Mouse (Mus musculus) lung, embryonic 14.5 days (tissue): Measurements from ENCODE around the gene Rhoa. TPM values are rescaled to one million over a fixed set of nuclear protein-coding genes. Genes with fewer than 3 reads are reported as not detected.
A peak's percentile ranks its signal among the peaks of the same experiment; 100 is the strongest.
"Not testable (repeated sequence)": the region's sequence is repeated elsewhere in the genome, so short reads cannot be mapped to it uniquely, and the experiment has no call there.

Source experiments
- ATAC-seq: fragments of 200-750 bp; cut with Nextera tagmentation; 2 replicates; pipeline ENCODE4 v1.8.0; 2017; ENCODE audit warnings: mild to moderate bottlenecking, moderate TSS enrichment, moderate library complexity; ENCODE audit not compliant: insufficient read depth
- DNase-seq: peaks from one replicate; pipeline ENCODE4 v3.0.0-alpha.2; 2015
- H3K27ac ChIP-seq: fragments of 300-500 bp; sonication (generic); 2 replicates; pipeline ENCODE4 v1.5.1; 2014; ENCODE audit warnings: low read depth, mild to moderate bottlenecking, moderate library complexity
- H3K27me3 ChIP-seq: fragments of 300-500 bp; sonication (generic); 2 replicates; pipeline ENCODE4 v1.6.1; 2014; ENCODE audit warnings: low read length, control low read depth; ENCODE audit not compliant: insufficient read depth
- H3K36me3 ChIP-seq: fragments of 300-500 bp; sonication (generic); 2 replicates; pipeline ENCODE4 v1.6.1; 2014; ENCODE audit warnings: control low read depth; ENCODE audit not compliant: insufficient read depth
- H3K4me1 ChIP-seq: fragments of 300-500 bp; sonication (generic); 2 replicates; pipeline ENCODE4 v1.6.1; 2014; ENCODE audit warnings: antibody characterized with exemption, control low read depth; ENCODE audit not compliant: insufficient read depth
- H3K4me2 ChIP-seq: fragments of 300-500 bp; sonication (generic); 2 replicates; pipeline ENCODE4 v1.6.1; 2014; ENCODE audit warnings: mild to moderate bottlenecking
- H3K4me3 ChIP-seq: fragments of 300-500 bp; sonication (generic); 2 replicates; pipeline ENCODE4 v1.5.1; 2014; ENCODE audit warnings: low read depth, low read length
- H3K9ac ChIP-seq: fragments of 300-500 bp; sonication (generic); 2 replicates; pipeline ENCODE4 v1.6.1; 2014
- H3K9me3 ChIP-seq: fragments of 300-500 bp; sonication (generic); 2 replicates; pipeline ENCODE4 v1.6.1; 2016; ENCODE audit warnings: low read depth, low read length, control low read depth
- CTCF ChIP-seq: IDR thresholded peaks from 2 replicates; pipeline ENCODE4 v1.5.1; 2016; ENCODE audit warnings: antibody characterized with exemption, low read depth
- WGBS: fragments of 180-500 bp; shearing (Covaris S2); extraction: QIAGEN DNeasy Blood & Tissue Kit; methylation state at CpG from one replicate; pipeline ENCODE4 v1.1.7; 2014; 5-methylcytosine and 5-hydroxymethylcytosine counted together
- polyA plus RNA-seq: library from polyadenylated mRNA; unstranded; fragments of >200 nt; fragmentation: Nextera tagmentation; extraction: Ambion mirVana; gene quantifications from 2 replicates; pipeline ENCODE4 v1.2.1, GENCODE M21; 2014

The Rhoa gene
- polyA plus RNA-seq, 1 experiment from 2014 or later, result 332 TPM

DNA sequence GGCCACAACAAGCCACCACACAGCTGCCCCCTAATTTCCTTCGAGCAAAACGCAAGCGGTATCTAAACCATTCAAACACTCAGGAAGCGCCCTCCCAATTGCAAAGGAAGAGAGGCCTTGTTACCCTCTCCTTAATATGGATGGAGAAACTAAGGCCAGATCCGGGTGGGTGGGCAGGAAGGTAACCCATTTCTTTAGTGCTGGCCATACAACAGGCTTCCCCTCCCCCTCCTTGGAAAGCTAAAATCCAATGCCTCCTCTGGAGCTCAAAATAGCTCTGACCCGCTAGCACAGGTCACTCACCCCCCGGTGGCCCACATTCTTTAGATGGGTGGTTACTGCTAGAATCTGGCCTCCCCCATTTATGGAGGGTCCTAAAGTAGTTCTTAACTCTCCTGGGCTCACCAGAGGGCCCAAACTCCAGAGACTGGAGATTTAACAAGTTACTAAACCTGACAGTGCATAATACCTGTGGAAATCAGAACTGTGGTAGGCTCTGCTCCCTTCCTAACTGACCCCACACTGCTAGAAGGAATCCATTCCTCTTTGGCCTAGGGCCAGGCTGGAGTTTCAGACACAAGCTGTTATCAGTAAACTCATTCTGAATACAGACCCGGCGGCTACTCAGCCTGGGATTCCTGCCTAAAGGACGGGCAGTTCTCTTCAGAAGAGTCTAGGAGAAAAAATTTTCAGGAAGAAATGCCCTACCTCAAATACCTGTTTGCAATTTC is 41.6 kb upstream of the Rhoa start:
- no peaks in the 10 kb centered on the region for H3K36me3 ChIP-seq
- H3K27me3 ChIP-seq, result no peaks in the 10 kb centered on the region
- ATAC-seq (peak; percentile 15), DNase-seq (peak; percentile 81)
- no peaks in the 10 kb centered on the region for H3K9me3 ChIP-seq
- peak overlapping the region; percentile 95 for H3K4me3 ChIP-seq
- 5% methylated on average over 10 of the region's 10 CpGs for WGBS
- H3K27ac ChIP-seq, result peak overlapping the region; percentile 95
- no peak for TF ChIP-seq CTCF
- peak overlapping the region; percentile 51 for H3K9ac ChIP-seq
- H3K4me2 ChIP-seq, result peak overlapping the region; percentile 77
- H3K4me1 ChIP-seq, result peaks cover 19% of the 10 kb centered on the region

GRCm38 (mm10) chr9:108266261-108266935 is 39.5 kb upstream of the Rhoa start:
- Histone ChIP-seq H3K36me3 (no peaks in the 10 kb centered on the region), H3K4me2 (no peak overlapping the region), H3K9ac (no peak overlapping the region), H3K27me3 (no peaks in the 10 kb centered on the region), H3K4me3 (no peak overlapping the region), H3K4me1 (peaks cover 19% of the 10 kb centered on the region), H3K9me3 (no peaks in the 10 kb centered on the region), H3K27ac (no peak overlapping the region)
- no peak for TF ChIP-seq CTCF
- ATAC-seq, result no peak
- 57% methylated on average over 10 of the region's 10 CpGs for WGBS
- DNase-seq, result no peak

DNA sequence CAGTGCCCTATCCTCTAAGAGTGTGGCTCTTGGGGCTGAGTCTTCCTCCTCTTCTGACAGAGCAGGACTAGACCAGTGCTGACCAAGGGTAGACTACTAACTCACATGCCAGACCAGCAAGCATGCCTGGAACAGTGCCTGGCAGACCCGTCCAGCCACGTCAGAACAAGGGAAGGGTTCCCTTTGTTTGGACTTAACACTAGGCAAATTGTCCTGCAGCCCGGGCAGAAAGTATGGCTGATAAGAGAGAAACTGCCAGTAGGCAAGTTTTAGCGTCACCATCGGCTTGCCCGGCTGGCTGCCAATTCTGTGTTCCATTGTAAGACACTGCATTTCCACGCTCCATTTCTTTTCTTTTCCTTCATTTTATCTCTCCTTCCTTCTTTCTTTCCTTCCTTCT is 38.2 kb upstream of the Rhoa start:
- peak overlapping the region; percentile 18; the same call in 1 of the 2 replicates for H3K27ac ChIP-seq

DNA sequence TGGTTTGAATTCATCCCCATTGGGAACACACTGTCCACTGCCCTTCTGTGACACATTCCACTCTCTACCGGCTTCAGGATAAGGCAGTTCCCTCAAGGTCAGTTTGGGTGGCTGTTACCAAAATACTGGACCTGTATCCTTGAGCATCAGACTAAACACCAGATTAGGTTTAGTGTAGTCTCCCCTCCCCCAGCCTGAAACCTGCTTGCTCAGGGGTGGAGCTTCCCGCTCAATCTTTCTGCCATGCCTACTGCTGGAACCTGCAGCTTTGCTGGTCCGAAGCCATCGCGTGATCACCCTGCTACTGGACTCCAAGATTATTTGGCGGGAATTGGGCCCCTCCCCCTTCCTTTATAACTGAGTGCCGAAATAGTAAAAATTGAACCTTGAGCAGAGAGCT is 37.2 kb upstream of the Rhoa start:
- WGBS, result 62% methylated on average over 6 of the region's 7 CpGs
- DNase-seq, H3K9me3 ChIP-seq, H3K36me3 ChIP-seq, H3K27me3 ChIP-seq, H3K9ac ChIP-seq, ATAC-seq, H3K4me3 ChIP-seq, H3K4me2 ChIP-seq, H3K27ac ChIP-seq: not testable (repeated sequence)
- peaks cover 20% of the 10 kb centered on the region for H3K4me1 ChIP-seq

More for the DNA sequence above, 38.2 kb upstream of the Rhoa start:
- Histone ChIP-seq H3K4me2 (no peak overlapping the region), H3K4me3 (no peak overlapping the region), H3K27me3 (no peaks in the 10 kb centered on the region), H3K9me3 (no peaks in the 10 kb centered on the region), H3K9ac (no peak overlapping the region), H3K4me1 (peaks cover 20% of the 10 kb centered on the region), H3K36me3 (no peaks in the 10 kb centered on the region)
- 56% methylated on average over 7 of the region's 7 CpGs for WGBS
- DNase-seq, result peak; percentile 34
- ATAC-seq, result no peak
- TF ChIP-seq CTCF, result no peak

- WGBS, result 27% methylated on average over 2 of the region's 2 CpGs
- DNase-seq (no peak), ATAC-seq (no peak)
- no peaks in the 10 kb centered on the region for H3K27me3 ChIP-seq
- no peak for TF ChIP-seq CTCF
- peak overlapping the region; percentile 36; the same call in 1 of the 2 replicates for H3K27ac ChIP-seq
- no peaks in the 10 kb centered on the region for H3K36me3 ChIP-seq
- no peaks in the 10 kb centered on the region for H3K9me3 ChIP-seq
- H3K4me3 ChIP-seq, result no peak overlapping the region
- H3K4me1 ChIP-seq, result peaks cover 6% of the 10 kb centered on the region; the same call in 1 of the 2 replicates
- H3K4me2 ChIP-seq, result no peak overlapping the region
- H3K9ac ChIP-seq, result no peak overlapping the region
Observed at GRCm38 (mm10) chr9:108271941-108272340, 34.0 kb upstream of the Rhoa start.

DNA sequence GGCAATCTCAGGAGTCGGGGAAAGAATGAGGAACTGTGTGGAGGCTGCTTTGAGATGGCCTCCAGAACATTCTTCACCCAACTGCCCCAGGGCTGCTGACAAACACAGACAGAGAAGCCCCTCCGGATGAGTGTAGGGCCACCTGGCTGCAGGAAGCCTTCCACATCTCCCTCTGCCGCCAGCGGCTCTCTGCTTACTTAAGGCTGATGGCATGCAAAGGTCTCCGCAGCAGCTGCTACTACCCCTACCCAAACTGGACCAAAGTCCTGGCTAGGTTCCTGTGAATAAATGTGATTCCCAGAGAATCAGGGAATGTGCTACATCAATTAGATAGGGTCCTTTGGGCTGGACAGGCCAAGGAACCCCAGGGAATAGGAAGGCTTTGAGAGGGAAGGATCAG is 33.2 kb upstream of the Rhoa start:
- no peak for DNase-seq
- no peaks in the 10 kb centered on the region for H3K36me3 ChIP-seq
- 0 out of 2 replicates have a peak, but pooled peaks have one; percentile 15 for ATAC-seq
- H3K4me3 ChIP-seq, result no peak overlapping the region
- H3K9ac ChIP-seq, result no peak overlapping the region
- H3K9me3 ChIP-seq, result no peaks in the 10 kb centered on the region
- no peak for TF ChIP-seq CTCF
- 34% methylated on average over 5 of the region's 5 CpGs for WGBS
- peak overlapping the region; percentile 7; the same call in 1 of the 2 replicates for H3K27ac ChIP-seq
- H3K4me2 ChIP-seq, result no peak overlapping the region
- H3K27me3 ChIP-seq, result no peaks in the 10 kb centered on the region
- H3K4me1 ChIP-seq, result peaks cover 6% of the 10 kb centered on the region; the same call in 1 of the 2 replicates

DNA sequence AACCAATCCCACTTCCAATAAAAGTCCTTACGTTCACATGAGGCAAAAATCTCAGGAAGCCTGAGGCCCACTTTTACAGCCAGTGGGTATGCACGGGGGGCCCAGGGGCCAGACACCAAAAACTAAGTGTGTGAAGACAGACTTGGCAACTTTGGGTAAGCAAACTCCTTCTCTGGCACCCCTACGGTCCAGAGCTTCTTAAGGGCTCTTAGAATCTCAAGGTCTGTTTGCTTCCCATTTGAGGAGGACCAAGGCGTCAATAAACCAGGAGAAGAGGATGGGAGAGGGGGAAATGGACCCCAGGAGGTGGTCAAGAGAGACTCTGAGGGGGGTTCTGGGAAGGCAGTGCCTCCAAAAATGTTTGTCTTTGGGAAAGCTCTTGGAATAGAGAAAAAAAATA is 32.4 kb upstream of the Rhoa start:
- DNase-seq, result no peak
- WGBS, result 39% methylated on average over 4 of the region's 4 CpGs
- no peak overlapping the region for H3K4me3 ChIP-seq

More for the DNA sequence above, 32.4 kb upstream of the Rhoa start:
- Histone ChIP-seq H3K36me3 (no peaks in the 10 kb centered on the region), H3K9me3 (no peaks in the 10 kb centered on the region), H3K27me3 (no peaks in the 10 kb centered on the region), H3K9ac (no peak overlapping the region), H3K27ac (peak overlapping the region; percentile 51; the same call in 1 of the 2 replicates), H3K4me2 (no peak overlapping the region), H3K4me1 (peaks cover 6% of the 10 kb centered on the region; the same call in 1 of the 2 replicates)
- no peak for ATAC-seq
- TF ChIP-seq CTCF, result no peak
